Mouse (Mus musculus) spleen, embryonic (tissue): Measurements from ENCODE around the gene Mettl1.
"Not testable (repeated sequence)": the region's sequence is repeated elsewhere in the genome, so short reads cannot be mapped to it uniquely, and the experiment has no call there.

Source experiments
- CTCF ChIA-PET: fragments of 350-600 bp; sonication (Branson Sonifier 250); formaldehyde crosslinking; loops from one replicate; lab custom pipeline; 2022; lab: Charles Lee

Gene Mettl1

DNA sequence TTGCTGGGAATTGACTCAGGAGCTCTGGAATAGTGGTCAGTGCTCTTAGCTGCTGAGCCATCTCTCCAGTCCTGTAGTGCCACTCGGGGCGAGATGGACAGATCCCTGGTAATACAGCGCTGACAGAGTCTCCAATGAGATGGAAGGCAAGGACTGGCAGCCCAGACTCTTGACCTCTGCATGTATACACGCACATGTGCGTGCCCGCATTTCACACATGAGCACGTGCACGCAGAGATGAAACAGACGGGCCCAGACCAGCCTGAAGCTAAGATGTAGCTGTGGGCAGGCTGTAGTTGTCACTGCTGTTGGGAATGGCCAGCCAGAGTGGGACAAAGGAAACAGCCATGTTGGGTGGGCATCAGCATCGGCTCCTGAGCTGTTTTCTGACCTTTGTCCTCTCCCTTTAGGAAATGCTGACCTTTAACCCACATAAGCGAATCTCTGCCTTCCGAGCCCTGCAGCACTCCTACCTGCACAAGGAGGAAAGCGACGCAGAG is 25.4 kb downstream of the Mettl1 start:
- CTCF ChIA-PET = no interaction called here

DNA sequence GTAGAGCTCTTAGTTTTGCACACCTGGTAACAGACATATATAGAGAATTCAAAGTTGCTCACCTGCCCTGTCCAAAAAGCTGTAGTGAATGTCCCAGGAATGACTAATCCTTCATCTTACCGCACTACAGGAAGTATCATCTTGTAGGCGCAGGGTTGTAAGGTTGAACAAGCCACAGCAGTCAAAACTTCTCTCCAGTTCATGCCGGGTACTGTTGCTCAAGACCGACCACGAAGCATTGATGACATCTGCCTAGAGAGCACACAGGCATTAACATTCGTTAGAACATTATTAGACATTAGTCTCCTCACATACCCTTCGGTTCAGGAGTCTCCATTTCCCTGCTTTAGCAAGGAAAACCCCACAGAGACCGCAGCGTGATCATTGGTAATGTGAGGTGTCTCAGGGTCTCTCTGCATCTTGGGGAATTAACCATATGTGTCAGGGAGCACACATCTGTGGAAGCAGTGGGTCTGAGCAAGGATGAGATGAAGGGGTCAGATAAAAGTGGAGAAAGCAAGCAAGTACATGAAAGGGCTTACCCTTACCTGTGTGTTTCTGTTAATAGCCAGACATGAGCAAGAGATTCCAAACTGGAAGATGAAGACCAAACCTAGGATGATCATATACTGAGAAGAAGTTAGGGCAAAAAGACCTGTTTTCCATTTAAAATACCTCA is 27.3 kb downstream of the Mettl1 start:
- CTCF ChIA-PET = no interaction called here

GRCm38 (mm10) chr10:127069281-127070189 is 28.3 kb downstream of the Mettl1 start:
- CTCF ChIA-PET = interaction anchor here (0.6 kb wide), 2 partner anchors 17 to 144 kb away, joined by 5 to 8 read pairs; no protein-coding TSS in a partner anchor

- CTCF ChIA-PET = interaction anchor here (0.6 kb wide), 3 partner anchors 23 to 143 kb away, joined by 3 to 5 read pairs (median 4); no protein-coding TSS in a partner anchor
Measured at GRCm38 (mm10) chr10:127070190-127071121, 29.2 kb downstream of the Mettl1 start, which contains the start of gene Tspan31. Gene Tspan31, minus strand, starts transcription at chr10:127070264.

GRCm38 (mm10) chr10:127071203-127071602 is 30.0 kb downstream of the Mettl1 start:
- CTCF ChIA-PET = interaction anchor here (0.6 kb wide), 1 partner anchor 25 kb away, joined by 3 read pairs; no protein-coding TSS in a partner anchor

GRCm38 (mm10) chr10:127072270-127072669 is 31.1 kb downstream of the Mettl1 start:
- CTCF ChIA-PET = not testable (repeated sequence)

- CTCF ChIA-PET = not testable (repeated sequence)
Measured at GRCm38 (mm10) chr10:127072969-127073368, 31.8 kb downstream of the Mettl1 start.

GRCm38 (mm10) chr10:127073981-127074380 is 32.8 kb downstream of the Mettl1 start:
- CTCF ChIA-PET = interaction anchor here (0.6 kb wide), 1 partner anchor 33 kb away, joined by 4 read pairs; no protein-coding TSS in a partner anchor

DNA sequence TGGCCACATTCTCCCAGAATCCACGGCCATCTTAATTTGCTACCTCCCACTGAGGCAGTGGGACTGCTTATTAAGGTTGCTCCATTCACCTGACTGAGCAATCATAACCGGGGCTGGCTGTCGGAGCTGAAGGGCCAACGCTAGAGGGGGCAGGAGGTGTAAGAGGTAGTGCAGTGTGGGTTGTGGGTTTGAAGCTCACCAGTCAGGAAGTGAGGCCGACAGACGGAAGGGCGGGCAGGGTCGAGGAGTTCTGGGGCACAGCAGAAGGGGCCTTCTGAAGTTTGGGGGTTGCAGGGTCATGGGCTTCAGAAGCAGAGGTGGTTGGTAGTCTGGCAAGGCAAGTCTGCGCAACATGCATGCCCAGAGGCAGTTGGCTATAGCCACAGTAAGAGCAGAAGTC is 33.9 kb downstream of the Mettl1 start, which contains the start of gene Agap2:
Agap2 (plus strand) TSS at position 205 of the 400 bp plus-strand sequence.
- CTCF ChIA-PET = interaction anchor here (0.9 kb wide), 1 partner anchor 155 kb away, joined by 3 read pairs; no protein-coding TSS in a partner anchor

- CTCF ChIA-PET = interaction anchor here (0.5 to 0.9 kb wide), 3 partner anchors 47 to 155 kb away, joined by 3 to 7 read pairs (median 6); no protein-coding TSS in a partner anchor
Measured at GRCm38 (mm10) chr10:127075651-127076050, 34.4 kb downstream of the Mettl1 start.

GRCm38 (mm10) chr10:127076082-127076481 is 34.9 kb downstream of the Mettl1 start:
- CTCF ChIA-PET = interaction anchor here (0.6 to 1.0 kb wide), 2 partner anchors 37 to 47 kb away, joined by 3 to 7 read pairs; no protein-coding TSS in a partner anchor

DNA sequence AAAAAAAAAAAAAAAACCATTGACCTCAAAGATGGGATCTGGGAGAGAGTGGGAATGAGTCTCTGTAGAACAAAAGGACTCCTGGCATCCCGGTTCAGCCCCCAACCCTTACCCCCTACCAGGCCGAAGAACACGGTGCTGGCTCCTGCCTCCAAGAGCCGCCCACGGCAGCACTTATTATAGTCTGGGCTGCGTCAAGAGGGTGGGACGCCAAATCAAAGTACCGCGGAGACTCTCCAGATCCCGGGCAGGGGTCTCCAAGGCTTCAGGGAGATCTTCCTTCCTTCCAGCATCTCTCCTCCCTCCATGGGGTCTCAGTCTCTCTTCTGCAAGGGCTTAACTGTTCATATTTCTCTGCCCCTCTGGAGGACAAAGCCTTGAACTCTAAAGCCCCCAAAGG is 36.3 kb downstream of the Mettl1 start:
- CTCF ChIA-PET = no interaction called here

DNA sequence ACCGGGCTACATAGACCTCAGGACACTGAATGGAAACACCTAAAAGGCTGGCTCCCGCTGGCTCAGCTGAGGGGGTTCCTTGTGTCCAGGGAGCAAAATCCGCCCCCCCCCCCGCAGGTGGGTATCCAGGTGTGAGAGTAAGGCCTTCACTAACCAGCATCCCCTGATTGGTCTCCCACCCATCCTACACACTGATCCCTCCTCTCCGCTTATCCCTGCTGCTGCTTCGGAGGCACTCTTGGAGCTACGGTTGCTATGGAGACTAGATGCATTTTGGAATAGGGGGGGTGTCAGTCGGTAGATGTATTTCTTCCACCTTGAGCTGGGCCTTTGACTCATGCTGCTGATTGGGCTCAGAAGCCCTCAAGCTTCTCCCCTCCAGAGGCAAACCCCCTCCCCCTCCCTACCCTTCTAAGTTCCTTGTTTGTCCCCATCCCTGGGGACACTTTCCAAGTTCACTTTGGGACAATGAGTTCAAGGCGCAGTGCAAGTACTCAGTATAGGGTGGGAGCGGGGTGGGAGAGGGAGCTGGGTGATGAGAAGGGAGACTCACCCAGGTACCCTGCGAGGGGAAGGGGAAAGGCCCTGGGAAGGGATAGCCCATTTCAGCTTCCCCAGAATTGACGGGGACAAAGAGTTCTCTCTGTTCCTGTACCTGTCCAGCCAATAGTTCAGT is 36.9 kb downstream of the Mettl1 start:
- CTCF ChIA-PET = interaction anchor here (1.2 kb wide), 1 partner anchor 132 kb away, joined by 12 read pairs; no protein-coding TSS in a partner anchor

- CTCF ChIA-PET = interaction anchor here (1.2 kb wide), 1 partner anchor 131 kb away, joined by 12 read pairs; no protein-coding TSS in a partner anchor
Measured at GRCm38 (mm10) chr10:127078677-127079575, 37.7 kb downstream of the Mettl1 start.

DNA sequence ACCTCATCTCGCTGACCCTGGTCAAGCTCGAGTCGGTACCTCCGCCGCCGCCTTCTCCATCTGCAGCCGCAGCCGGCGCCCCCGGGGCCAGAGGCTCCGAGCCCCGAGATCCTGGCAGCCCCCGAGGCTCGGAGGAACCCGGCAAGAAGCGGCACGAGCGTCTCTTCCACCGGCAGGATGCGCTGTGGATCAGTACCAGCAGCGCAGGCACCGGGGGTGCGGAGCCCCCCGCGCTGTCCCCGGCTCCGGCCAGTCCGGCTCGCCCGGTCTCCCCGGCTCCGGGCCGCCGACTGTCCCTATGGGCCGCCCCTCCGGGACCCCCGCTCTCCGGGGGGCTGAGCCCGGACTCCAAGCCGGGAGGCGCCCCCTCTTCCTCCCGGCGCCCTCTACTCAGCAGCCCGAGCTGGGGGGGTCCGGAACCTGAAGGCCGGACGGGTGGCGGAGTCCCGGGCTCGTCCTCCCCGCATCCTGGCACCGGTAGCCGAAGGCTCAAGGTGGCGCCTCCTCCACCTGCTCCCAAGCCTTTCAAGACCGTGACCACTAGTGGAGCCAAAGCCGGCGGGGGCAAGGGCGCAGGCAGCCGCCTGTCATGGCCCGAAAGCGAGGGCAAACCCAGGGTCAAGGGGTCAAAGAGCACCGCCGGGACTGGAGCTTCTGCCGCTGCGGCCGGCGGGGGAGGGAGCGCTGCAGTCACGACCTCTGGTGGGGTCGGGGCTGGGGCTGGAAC is 38.6 kb downstream of the Mettl1 start:
- CTCF ChIA-PET = no interaction called here

- CTCF ChIA-PET = no interaction called here
Measured at GRCm38 (mm10) chr10:127080901-127081780, 39.9 kb downstream of the Mettl1 start.
